Mouse (Mus musculus) hindbrain, embryonic 14.5 days (tissue): ENCODE data around the gene Unc13d. TPM values are rescaled to one million over a fixed set of nuclear protein-coding genes. Genes with fewer than 3 reads are reported as not detected.
"Not testable (repeated sequence)": the region's sequence is repeated elsewhere in the genome, so short reads cannot be mapped to it uniquely, and the experiment has no call there.

Source experiments
- ATAC-seq: fragments of 200-750 bp; cut with Nextera tagmentation; 2 replicates; pipeline ENCODE4 v1.8.0; 2017; ENCODE audit warnings: moderate number of reproducible peaks, mild to moderate bottlenecking, moderate TSS enrichment, moderate library complexity; ENCODE audit not compliant: low FRiP score
- DNase-seq: peaks from one replicate; pipeline ENCODE4 v3.0.0-alpha.2; 2015; ENCODE audit warnings: low spot score
- H3K27ac ChIP-seq: fragments of 300-500 bp; sonication (generic); 2 replicates; pipeline ENCODE4 v1.5.1; 2014; ENCODE audit warnings: mild to moderate bottlenecking, moderate library complexity
- H3K27me3 ChIP-seq: fragments of 300-500 bp; sonication (generic); 2 replicates; pipeline ENCODE4 v1.6.1; 2014; ENCODE audit warnings: mild to moderate bottlenecking, low read length, mixed read lengths; ENCODE audit not compliant: control insufficient read depth, insufficient read depth
- H3K36me3 ChIP-seq: fragments of 300-500 bp; sonication (generic); replicated peaks from 2 replicates; pipeline ENCODE4 v1.6.1; 2014; ENCODE audit not compliant: control insufficient read depth, insufficient read depth
- H3K4me1 ChIP-seq: fragments of 300-500 bp; sonication (generic); replicated peaks from 2 replicates; pipeline ENCODE4 v1.6.1; 2014; ENCODE audit warnings: antibody characterized with exemption, low read length, mixed read lengths; ENCODE audit not compliant: control insufficient read depth, insufficient read depth
- H3K4me2 ChIP-seq: fragments of 300-500 bp; sonication (generic); replicated peaks from 2 replicates; pipeline ENCODE4 v1.6.1; 2014; ENCODE audit warnings: mild to moderate bottlenecking, moderate library complexity
- H3K4me3 ChIP-seq: fragments of 300-500 bp; sonication (generic); replicated peaks from 2 replicates; pipeline ENCODE4 v1.5.1; 2014; ENCODE audit warnings: mild to moderate bottlenecking, low read length
- H3K9ac ChIP-seq: fragments of 300-500 bp; sonication (generic); 2 replicates; pipeline ENCODE4 v1.6.1; 2014
- H3K9me3 ChIP-seq: fragments of 300-500 bp; sonication (generic); 2 replicates; pipeline ENCODE4 v1.6.1; 2016; ENCODE audit warnings: low read length; ENCODE audit not compliant: control insufficient read depth
- WGBS: fragments of 180-500 bp; shearing (Covaris S2); extraction: QIAGEN DNeasy Blood & Tissue Kit; methylation state at CpG from one replicate; pipeline ENCODE4 v1.1.7; 2014; 5-methylcytosine and 5-hydroxymethylcytosine counted together
- polyA plus RNA-seq: library from polyadenylated mRNA; unstranded; fragments of >200 nt; fragmentation: Nextera tagmentation; extraction: Ambion mirVana; gene quantifications from 2 replicates; pipeline ENCODE4 v1.2.1, GENCODE M21; 2014

The Unc13d gene
- polyA plus RNA-seq, 1 experiment from 2014 or later, result 0.75 TPM

DNA sequence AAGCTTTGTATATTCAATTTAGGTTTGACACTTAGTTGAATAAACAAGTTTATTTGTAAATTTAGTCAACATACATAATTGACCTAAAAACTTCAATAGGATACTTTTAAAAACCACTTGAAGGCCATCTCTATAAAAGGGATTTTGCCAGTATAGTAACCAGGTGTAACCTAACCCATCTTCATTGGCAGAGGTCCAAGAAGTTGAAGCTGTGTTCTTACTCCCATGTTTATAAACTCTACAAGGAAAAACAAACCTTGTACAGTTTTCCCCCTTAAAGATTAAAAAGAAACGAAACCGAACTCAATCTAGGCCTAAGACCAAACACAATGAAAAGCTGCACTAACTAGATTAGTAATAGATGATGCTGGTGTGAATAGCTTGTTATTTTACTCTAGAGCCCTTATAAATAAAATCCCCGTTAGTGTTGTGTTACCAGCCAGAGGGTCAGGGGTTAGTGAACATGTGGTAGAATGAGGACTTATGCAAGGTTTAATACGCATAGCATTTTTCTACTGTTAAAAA lies 55.4 kb downstream of the Unc13d start:
- peak overlapping the region; percentile 30 for H3K9ac ChIP-seq
- 64% methylated on average over 4 of the region's 4 CpGs for WGBS
- no peaks in the 10 kb centered on the region for H3K27me3 ChIP-seq
- H3K4me1 ChIP-seq, result peaks cover 16% of the 10 kb centered on the region
- peak overlapping the region; percentile 92 for H3K4me3 ChIP-seq
- H3K36me3 ChIP-seq, result peaks cover 33% of the 10 kb centered on the region
- no peak overlapping the region for H3K27ac ChIP-seq
- DNase-seq (no peak), ATAC-seq (no peak)
- H3K9me3 ChIP-seq, result no peaks in the 10 kb centered on the region
- peak overlapping the region; percentile 90 for H3K4me2 ChIP-seq

DNA sequence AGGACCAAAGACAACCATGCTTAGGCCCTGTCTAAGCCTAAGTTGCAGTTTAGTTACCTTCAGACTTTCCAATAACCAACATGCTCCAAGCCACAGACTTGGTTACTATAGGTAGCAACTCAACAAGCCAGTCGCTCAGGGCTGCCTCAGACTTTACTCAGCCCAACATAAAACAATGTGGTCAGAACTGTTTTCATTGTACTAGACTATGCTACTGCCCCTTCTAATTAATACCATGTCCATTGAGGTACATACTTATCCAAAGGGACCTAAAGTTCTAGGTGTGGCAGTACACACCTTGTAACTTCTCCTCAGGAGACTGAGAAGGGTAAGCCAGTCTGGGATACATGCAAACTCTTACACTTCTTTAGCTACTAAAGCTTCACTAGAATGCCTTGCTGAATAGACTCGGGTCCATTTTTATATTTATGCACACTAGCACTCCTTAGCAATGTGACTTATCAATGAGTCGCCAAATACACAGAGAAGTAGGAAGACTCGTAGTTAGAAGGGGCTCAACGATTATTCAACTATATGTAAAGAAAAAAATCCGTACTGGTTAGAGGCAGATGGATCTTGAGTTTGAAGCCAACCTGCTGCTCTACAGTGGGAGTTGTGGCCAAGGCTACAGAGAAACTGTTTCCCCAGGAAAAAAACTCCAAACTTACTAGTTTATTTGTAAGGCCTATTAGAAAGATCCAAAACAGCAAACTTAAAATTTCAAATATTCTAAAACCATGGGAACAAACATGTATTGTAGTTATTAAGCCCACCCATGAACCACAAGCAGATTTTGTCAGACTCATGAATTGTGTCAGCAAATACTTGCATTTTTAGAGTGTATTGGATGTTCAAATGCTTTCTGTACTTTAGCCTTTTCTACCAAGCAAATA lies 56.2 kb downstream of the Unc13d start:
- peak overlapping the region; percentile 92 for H3K4me3 ChIP-seq
- ATAC-seq, result no peak
- 84% methylated on average over 6 of the region's 6 CpGs for WGBS
- H3K36me3 ChIP-seq, result peaks cover 33% of the 10 kb centered on the region
- DNase-seq, result no peak
- H3K9ac ChIP-seq, result peak overlapping the region; percentile 35; the same call in 1 of the 2 replicates
- peak overlapping the region; percentile 90 for H3K4me2 ChIP-seq
- H3K9me3 ChIP-seq, result no peaks in the 10 kb centered on the region
- H3K27me3 ChIP-seq, result no peaks in the 10 kb centered on the region
- no peak overlapping the region for H3K27ac ChIP-seq
- H3K4me1 ChIP-seq, result peaks cover 16% of the 10 kb centered on the region

- WGBS, result 40% methylated on average over 1 of the region's 1 CpGs
- Histone ChIP-seq H3K27me3 (no peaks in the 10 kb centered on the region), H3K9me3 (no peaks in the 10 kb centered on the region), H3K4me3 (no peak overlapping the region), H3K9ac (no peak overlapping the region), H3K4me2 (no peak overlapping the region), H3K4me1 (peaks cover 16% of the 10 kb centered on the region), H3K27ac (0 out of 2 replicates have a peak overlapping the region, but pooled peaks have one; percentile 7), H3K36me3 (peaks cover 33% of the 10 kb centered on the region)
- ATAC-seq (no peak), DNase-seq (no peak)
These were observed 57.2 kb downstream of the Unc13d start for GRCm38 (mm10) chr11:116020519-116020922.

- 88% methylated on average over 2 of the region's 2 CpGs for WGBS
- peaks cover 16% of the 10 kb centered on the region for H3K4me1 ChIP-seq
- DNase-seq, result no peak
These were observed 57.8 kb downstream of the Unc13d start for GRCm38 (mm10) chr11:116019976-116020411.

DNA sequence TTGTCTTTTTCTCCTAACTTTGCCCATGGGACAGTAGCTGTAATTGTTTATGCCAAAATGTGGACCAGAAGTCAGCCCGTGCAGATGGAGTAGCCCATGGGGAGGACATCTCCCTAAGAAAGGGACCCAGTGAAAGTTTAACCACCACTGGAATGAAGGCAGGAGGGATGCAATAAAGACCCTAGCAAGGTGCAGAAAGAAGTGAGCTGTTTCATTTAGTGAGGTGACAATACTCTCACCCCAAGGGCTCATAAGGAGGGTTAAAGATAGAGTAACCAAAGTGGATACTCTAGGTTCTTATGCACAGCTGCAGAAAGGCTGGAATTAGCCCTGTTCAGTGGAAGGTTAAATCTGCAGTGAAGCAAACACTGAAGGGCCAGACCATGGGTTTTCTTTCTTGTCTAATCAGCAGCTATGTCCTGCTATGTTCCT lies 58.4 kb downstream of the Unc13d start:
- Histone ChIP-seq H3K27ac (no peak overlapping the region), H3K9me3 (no peaks in the 10 kb centered on the region), H3K4me2 (no peak overlapping the region), H3K9ac (no peak overlapping the region), H3K4me3 (no peak overlapping the region), H3K4me1 (peaks cover 16% of the 10 kb centered on the region), H3K36me3 (peaks cover 33% of the 10 kb centered on the region), H3K27me3 (no peaks in the 10 kb centered on the region)
- 41% methylated on average over 1 of the region's 1 CpGs for WGBS
- ATAC-seq (no peak), DNase-seq (no peak)

More at GRCm38 (mm10) chr11:116019976-116020411, 57.8 kb downstream of the Unc13d start:
- no peak for ATAC-seq
- Histone ChIP-seq H3K9ac (no peak overlapping the region), H3K9me3 (no peaks in the 10 kb centered on the region), H3K4me2 (no peak overlapping the region), H3K27me3 (no peaks in the 10 kb centered on the region), H3K4me3 (no peak overlapping the region), H3K36me3 (peaks cover 33% of the 10 kb centered on the region), H3K27ac (0 out of 2 replicates have a peak overlapping the region, but pooled peaks have one; percentile 7)

DNA sequence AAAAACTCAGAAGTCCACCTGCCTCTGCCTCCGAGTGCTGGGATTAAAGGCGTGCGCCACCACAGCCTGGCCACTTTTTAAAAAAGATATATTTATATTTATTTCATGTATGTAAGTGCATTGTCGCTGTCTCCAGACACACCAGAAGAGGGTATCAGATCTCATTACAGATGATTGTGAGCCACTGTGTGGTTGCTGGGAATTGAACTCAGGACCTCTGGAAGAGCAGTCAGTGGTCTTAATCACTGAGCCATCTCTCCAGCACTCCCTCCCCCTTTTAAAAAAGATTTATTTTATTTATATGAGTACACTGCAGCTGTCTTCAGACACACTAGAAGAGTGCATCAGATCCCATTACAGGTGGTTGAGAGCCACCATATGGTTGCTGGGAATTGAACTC lies 58.9 kb downstream of the Unc13d start:
- H3K9ac ChIP-seq, DNase-seq, H3K27ac ChIP-seq, H3K9me3 ChIP-seq, H3K27me3 ChIP-seq, ATAC-seq, H3K4me3 ChIP-seq, H3K4me2 ChIP-seq: not testable (repeated sequence)
- WGBS, result 98% methylated on average over 4 of the region's 4 CpGs
- Histone ChIP-seq H3K36me3 (peaks cover 33% of the 10 kb centered on the region), H3K4me1 (peaks cover 16% of the 10 kb centered on the region)

DNA sequence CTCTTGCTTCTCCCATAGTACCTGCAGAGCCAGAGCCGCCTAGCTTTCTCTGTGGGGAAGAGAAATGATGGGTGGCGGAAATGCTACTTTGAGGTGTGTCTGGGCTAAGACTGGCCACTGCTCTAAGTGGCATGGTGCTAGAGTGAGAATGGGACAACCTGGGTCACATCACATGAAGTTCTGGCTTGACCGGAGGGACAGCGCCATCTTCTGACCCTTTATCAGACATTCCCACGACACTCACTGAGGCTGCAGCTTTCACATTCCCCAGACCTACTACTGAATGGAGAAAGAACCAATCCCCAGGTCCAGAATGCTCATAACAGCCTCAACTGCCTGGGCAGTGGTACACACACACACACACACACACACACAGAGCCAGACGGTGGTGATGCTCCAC lies 59.7 kb downstream of the Unc13d start:
- Histone ChIP-seq H3K36me3 (peaks cover 28% of the 10 kb centered on the region), H3K4me3 (no peak overlapping the region), H3K4me1 (peaks cover 16% of the 10 kb centered on the region), H3K9ac (no peak overlapping the region), H3K9me3 (no peaks in the 10 kb centered on the region), H3K4me2 (no peak overlapping the region), H3K27me3 (no peaks in the 10 kb centered on the region), H3K27ac (no peak overlapping the region)
- 25% methylated on average over 6 of the region's 6 CpGs for WGBS
- ATAC-seq (no peak), DNase-seq (no peak)

DNA sequence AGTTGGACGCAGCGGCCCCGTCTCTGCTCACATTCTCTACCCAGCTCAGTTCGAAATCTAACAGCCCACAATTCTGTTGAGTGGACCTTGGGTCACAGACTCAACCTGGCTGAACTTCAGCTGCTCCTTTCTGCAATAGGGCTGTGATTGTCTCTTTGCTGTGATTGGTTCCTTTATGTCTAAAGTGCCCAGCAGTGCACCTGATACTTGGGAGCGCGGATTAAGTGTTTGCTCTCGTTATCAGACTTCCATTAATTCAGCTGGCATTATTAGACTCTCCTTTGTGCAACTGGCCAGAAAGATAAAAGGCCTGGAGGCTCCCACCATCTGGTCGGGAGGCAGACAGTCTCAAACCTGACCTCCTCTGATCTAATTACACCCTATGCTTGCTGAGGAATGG lies 62.9 kb downstream of the Unc13d start:
- H3K27me3 ChIP-seq, result no peaks in the 10 kb centered on the region
- H3K4me3 ChIP-seq, result no peak overlapping the region
- H3K4me1 ChIP-seq, result peaks cover 16% of the 10 kb centered on the region
- no peaks in the 10 kb centered on the region for H3K9me3 ChIP-seq
- WGBS, result 63% methylated on average over 8 of the region's 8 CpGs
- no peaks in the 10 kb centered on the region; the same call in 1 of the 2 replicates for H3K36me3 ChIP-seq
- ATAC-seq (no peak), DNase-seq (no peak)
- H3K4me2 ChIP-seq, result no peak overlapping the region
- no peak overlapping the region for H3K27ac ChIP-seq
- no peak overlapping the region for H3K9ac ChIP-seq

- under 1% methylated on average over 53 of the region's 55 CpGs for WGBS
These were observed 65.4 kb downstream of the Unc13d start, which contains the start of gene Galk1 for GRCm38 (mm10) chr11:116012262-116012947. Gene Galk1, minus strand, starts transcription at chr11:116012719.

More at GRCm38 (mm10) chr11:116012262-116012947, 65.4 kb downstream of the Unc13d start, which contains the start of gene Galk1:
- Histone ChIP-seq H3K27me3 (no peaks in the 10 kb centered on the region), H3K27ac (peak within 1 kb of the TSS; percentile 55), H3K36me3 (no peaks in the 10 kb centered on the region; the same call in 1 of the 2 replicates), H3K4me2 (peak within 1 kb of the TSS; percentile 69), H3K4me3 (peak within 1 kb of the TSS; percentile 46), H3K9me3 (no peaks in the 10 kb centered on the region), H3K4me1 (peaks cover 16% of the 10 kb centered on the region), H3K9ac (peak within 1 kb of the TSS; percentile 77)
- ATAC-seq (peak; percentile 86), DNase-seq (peak; percentile 80)
